ENCODE assay signal across 15 mouse cellular contexts in genomic region chr2:152904127-152904643, GRCm38 (mm10). TPM values are rescaled to one million over a fixed set of nuclear protein-coding genes. Genes with fewer than 3 reads are reported as not detected.
A peak's percentile ranks its signal among the peaks of the same experiment; 100 is the strongest.
DNase-seq lines count a peak whose midpoint lies in the region; ATAC-seq and TF ChIP-seq lines count a peak whose summit lies in the region.
"Had no signal": no experiment of that assay in that cellular context is flagged by ENCODE, and none has a peak within 500 bp of the region (broad histone marks: within the 10 kb centered on the region; RNA-seq: fewer than 3 reads in every experiment).

No protein-coding gene starts in this region.

- peaks cover 31% of the 10 kb centered on the region for H3K4me1 ChIP-seq in heart, embryonic 11.5 days (ENCODE audit: control insufficient read depth, insufficient read depth, low read length)
- H3K4me1 ChIP-seq in brown adipose tissue, adult 24 weeks (ENCODE audit: control insufficient read depth, insufficient read depth, insufficient read length, low read length) = no peaks in the 10 kb centered on the region
- peaks cover 8% of the 10 kb centered on the region; the same call in 1 of the 2 replicates for H3K4me1 ChIP-seq in midbrain, embryonic 11.5 days (ENCODE audit: control insufficient read depth, insufficient read depth, low read length)
- H3K4me1 ChIP-seq: liver, embryonic 15.5 days had no signal

- no peak for ATAC-seq in heart, embryonic 11.5 days (replicated peaks; ENCODE audit: insufficient number of reproducible peaks, low FRiP score, low TSS enrichment)
- ATAC-seq in inflammation-experienced regulatory T-cells, adult 6 months = peak; percentile 80
- no peak for ATAC-seq in midbrain, embryonic 11.5 days (ENCODE audit: low FRiP score)
- ATAC-seq: midbrain, embryonic 15.5 days had no signal

- WGBS in heart, embryonic 11.5 days (ENCODE audit: insufficient replicate concordance) = 56% methylated on average over 5 of the region's 5 CpGs
- 74% methylated on average over 5 of the region's 5 CpGs for WGBS in midbrain, embryonic 11.5 days

- no peaks in the 10 kb centered on the region for H3K9me3 ChIP-seq in heart, embryonic 11.5 days (replicated peaks; ENCODE audit: control insufficient read depth, low read length)
- H3K9me3 ChIP-seq in midbrain, embryonic 11.5 days (ENCODE audit: control insufficient read depth, low read length) = no peaks in the 10 kb centered on the region
- H3K9me3 ChIP-seq: liver, embryonic 15.5 days; midbrain, embryonic 15.5 days had no signal

- no peaks in the 10 kb centered on the region for H3K27me3 ChIP-seq in heart, embryonic 11.5 days (ENCODE audit: control insufficient read depth, insufficient read depth, low read length)
- no peaks in the 10 kb centered on the region for H3K27me3 ChIP-seq in C2C12 (ENCODE audit: control insufficient read depth, insufficient read depth, insufficient read length)
- no peaks in the 10 kb centered on the region for H3K27me3 ChIP-seq in midbrain, embryonic 11.5 days (ENCODE audit: control insufficient read depth, insufficient read depth, low read length)
- H3K27me3 ChIP-seq: midbrain, embryonic 15.5 days had no signal

- no peak overlapping the region for H3K4me2 ChIP-seq in heart, embryonic 11.5 days
- H3K4me2 ChIP-seq in midbrain, embryonic 11.5 days = no peak overlapping the region
- H3K4me2 ChIP-seq: liver, embryonic 15.5 days; midbrain, embryonic 15.5 days had no signal

- no peak overlapping the region for H3K27ac ChIP-seq in heart, embryonic 11.5 days (ENCODE audit: low read depth, low read length)
- H3K27ac ChIP-seq in brown adipose tissue, adult 24 weeks (replicated peaks; ENCODE audit: low read depth, low read length) = 0 out of 2 replicates have a peak overlapping the region, but pooled peaks have one; percentile 17
- no peak overlapping the region for H3K27ac ChIP-seq in midbrain, embryonic 11.5 days (ENCODE audit: low read depth, low read length)
- H3K27ac ChIP-seq: liver, embryonic 15.5 days; midbrain, embryonic 15.5 days had no signal

- H3K9ac ChIP-seq in heart, embryonic 11.5 days (ENCODE audit: low read depth, low read length) = no peak overlapping the region
- no peak overlapping the region for H3K9ac ChIP-seq in midbrain, embryonic 11.5 days (ENCODE audit: low read length)
- H3K9ac ChIP-seq: liver, embryonic 15.5 days; midbrain, embryonic 15.5 days had no signal

- peak; percentile 97 for DNase-seq in heart, adult 11 months
- no peak for DNase-seq in midbrain, embryonic 11.5 days (ENCODE audit: low spot score, missing footprints)
- DNase-seq in embryo, embryonic 10.5 days (ENCODE audit: low spot score) = no peak
- no peak for DNase-seq in left cerebral cortex, adult 11 months (ENCODE audit: low spot score)
- DNase-seq: cerebellum, adult 2 months; kidney, adult 18-20 months had no signal

- no peaks in the 10 kb centered on the region for H3K79me2 ChIP-seq in C2C12 (ENCODE audit: control insufficient read depth, insufficient read depth)

- H3K36me3 ChIP-seq in heart, embryonic 11.5 days (ENCODE audit: control insufficient read depth, insufficient read depth, low read length) = no peaks in the 10 kb centered on the region
- no peaks in the 10 kb centered on the region for H3K36me3 ChIP-seq in C2C12 (ENCODE audit: control insufficient read depth, insufficient read depth)
- H3K36me3 ChIP-seq in midbrain, embryonic 11.5 days (ENCODE audit: control insufficient read depth, insufficient read depth, low read length) = no peaks in the 10 kb centered on the region
- H3K36me3 ChIP-seq: liver, embryonic 15.5 days; midbrain, embryonic 15.5 days had no signal

- TF ChIP-seq CTCF in C2C12 (IDR thresholded peaks at IDR 0.05; ENCODE audit: control insufficient read depth, insufficient read depth, insufficient read length) = no peak

- H3ac ChIP-seq in C2C12 (ENCODE audit: control insufficient read depth, insufficient read length, low read depth) = peak overlapping the region; percentile 31

- H3K79me3 ChIP-seq in C2C12 (ENCODE audit: low read depth) = no peaks in the 10 kb centered on the region

- H3K4me3 ChIP-seq in heart, embryonic 11.5 days (ENCODE audit: low read depth, low read length) = no peak overlapping the region
- H3K4me3 ChIP-seq in C2C12 (ENCODE audit: insufficient read depth, poor library complexity, severe bottlenecking) = no peak overlapping the region
- H3K4me3 ChIP-seq in brown adipose tissue, adult 24 weeks (ENCODE audit: insufficient read depth, low read depth, low read length) = no peak overlapping the region
- no peak overlapping the region for H3K4me3 ChIP-seq in midbrain, embryonic 11.5 days (ENCODE audit: low read depth, low read length)
- H3K4me3 ChIP-seq: erythroblast, embryonic 14.5 days; liver, embryonic 15.5 days; midbrain, embryonic 15.5 days had no signal

TF ChIP-seq in C2C12, 6 proteins besides CTCF, POLR2A, EP300 and RAD21:
- TF ChIP-seq USF1 (IDR thresholded peaks at IDR 0.05; ENCODE audit: low read depth) (peak; percentile 90), MYOD1 (IDR thresholded peaks at IDR 0.05; ENCODE audit: control insufficient read depth, insufficient read length, low read depth) (peak; percentile 24), CEBPB (IDR thresholded peaks at IDR 0.05; ENCODE audit: low read depth) (no peak), MYOG (IDR thresholded peaks at IDR 0.05; ENCODE audit: control insufficient read depth, extremely low read depth, insufficient read length) (no peak), FOSL1 (IDR thresholded peaks at IDR 0.05; ENCODE audit: insufficient read depth, low read length, poor library complexity, severe bottlenecking) (peak; percentile 20)

RNA-seq across cellular contexts. Expression of gene Mylk2, which starts 7.0 kb away (rescaled TPM):
- not detected in 2 replicates for polyA plus RNA-seq in heart, embryonic 11.5 days (2014; fragmentation: Nextera tagmentation; extraction: Ambion mirVana)
- 3.9 TPM for polyA plus RNA-seq in C2C12 (2012; fragmentation: generic; extraction: Trizol)
- 4.3 and 6.2 TPM in 2 replicates for polyA plus RNA-seq in brown adipose tissue, adult 24 weeks (2012; ENCODE audit: insufficient read depth, insufficient read length, missing spikeins)
- polyA plus RNA-seq in inflammation-experienced regulatory T-cells, adult 6 months (2017; shearing (Covaris generic)) = not detected
- polyA plus RNA-seq in midbrain, embryonic 11.5 days (2014; fragmentation: Nextera tagmentation; extraction: Ambion mirVana) = not detected in 2 replicates
- polyA plus RNA-seq: adrenal gland, adult 2 months; cerebellum, adult 2 months; erythroblast, embryonic 14.5 days; midbrain, embryonic 15.5 days; stomach, embryonic 14.5 days had no signal

RNA-seq across cellular contexts. Expression of gene Foxs1, which starts 28.8 kb away (rescaled TPM):
- polyA plus RNA-seq in heart, embryonic 11.5 days (2014; fragmentation: Nextera tagmentation; extraction: Ambion mirVana) = 0.52 and 0.83 TPM in 2 replicates
- polyA plus RNA-seq in C2C12 (2012; fragmentation: generic; extraction: Trizol) = 55.0 TPM
- polyA plus RNA-seq in brown adipose tissue, adult 24 weeks (2012; ENCODE audit: insufficient read depth, insufficient read length, missing spikeins) = 1.1 and 2.6 TPM in 2 replicates
- polyA plus RNA-seq in inflammation-experienced regulatory T-cells, adult 6 months (2017; shearing (Covaris generic)) = not detected
- polyA plus RNA-seq in midbrain, embryonic 11.5 days (2014; fragmentation: Nextera tagmentation; extraction: Ambion mirVana) = 2.1 and 2.6 TPM in 2 replicates
- polyA plus RNA-seq: erythroblast, embryonic 14.5 days had no signal

RNA-seq across cellular contexts. Expression of gene Dusp15, which starts 47.3 kb away (rescaled TPM):
- polyA plus RNA-seq in heart, embryonic 11.5 days (2014; fragmentation: Nextera tagmentation; extraction: Ambion mirVana) = 0.07 TPM in 1 of 2 replicates, not detected in the other
- 0.06 TPM for polyA plus RNA-seq in C2C12 (2012; fragmentation: generic; extraction: Trizol)
- polyA plus RNA-seq in brown adipose tissue, adult 24 weeks (2012; ENCODE audit: insufficient read depth, insufficient read length, missing spikeins) = not detected in 2 replicates
- polyA plus RNA-seq in inflammation-experienced regulatory T-cells, adult 6 months (2017; shearing (Covaris generic)) = not detected
- polyA plus RNA-seq in midbrain, embryonic 11.5 days (2014; fragmentation: Nextera tagmentation; extraction: Ambion mirVana) = 0.46 and 0.89 TPM in 2 replicates
- polyA plus RNA-seq: erythroblast, embryonic 14.5 days; liver, embryonic 15.5 days had no signal

RNA-seq across cellular contexts. Expression of gene Tpx2, which starts 56.4 kb away (rescaled TPM):
- 81.0 and 88.3 TPM in 2 replicates for polyA plus RNA-seq in heart, embryonic 11.5 days (2014; fragmentation: Nextera tagmentation; extraction: Ambion mirVana)
- 54.8 TPM for polyA plus RNA-seq in C2C12 (2012; fragmentation: generic; extraction: Trizol)
- polyA plus RNA-seq in brown adipose tissue, adult 24 weeks (2012; ENCODE audit: insufficient read depth, insufficient read length, missing spikeins) = not detected in 2 replicates
- polyA plus RNA-seq in inflammation-experienced regulatory T-cells, adult 6 months (2017; shearing (Covaris generic)) = 10 to 100 TPM in 1 of 3 experiments, 1 to 10 TPM in 2; 5.3 to 56.1 (median 5.7) TPM
- polyA plus RNA-seq in midbrain, embryonic 11.5 days (2014; fragmentation: Nextera tagmentation; extraction: Ambion mirVana) = 166 and 187 TPM in 2 replicates

RNA-seq across cellular contexts. Expression of gene Ttll9, which starts 58.1 kb away (rescaled TPM):
- 0.76 TPM in 1 of 2 replicates, not detected in the other for polyA plus RNA-seq in heart, embryonic 11.5 days (2014; fragmentation: Nextera tagmentation; extraction: Ambion mirVana)
- 0.16 TPM for polyA plus RNA-seq in C2C12 (2012; fragmentation: generic; extraction: Trizol)
- not detected in 2 replicates for polyA plus RNA-seq in brown adipose tissue, adult 24 weeks (2012; ENCODE audit: insufficient read depth, insufficient read length, missing spikeins)
- polyA plus RNA-seq in inflammation-experienced regulatory T-cells, adult 6 months (2017; shearing (Covaris generic)) = 1 to 10 TPM in 2 of 3 experiments, under 1 TPM in 1; 0.92 to 1.6 (median 1.0) TPM
- 1.1 and 2.0 TPM in 2 replicates for polyA plus RNA-seq in midbrain, embryonic 11.5 days (2014; fragmentation: Nextera tagmentation; extraction: Ambion mirVana)
- polyA plus RNA-seq: erythroblast, embryonic 14.5 days had no signal

Comparison
In these comparisons a context has a peak if more than half of its experiments do, and no peak if none do; other contexts are left out.
1. RNA of gene Foxs1, which starts 28.8 kb away (polyA plus RNA-seq): 55.0 TPM in C2C12 (single experiment); 2.1 to 2.6 TPM in midbrain, embryonic 11.5 days, 1.1 to 2.6 TPM in brown adipose tissue, adult 24 weeks, 0.52 to 0.83 TPM in heart, embryonic 11.5 days and not detected in inflammation-experienced regulatory T-cells, adult 6 months; every median in the first group is over 10 times any median in the second.